Mouse (Mus musculus) MEL-GATA-1-ER (cell line): Measurements from ENCODE around the gene Mcm5.

Experiments used
- DNase-seq: peaks from one replicate; pipeline ENCODE4 v3.0.0-alpha.2; 2012; ENCODE audit warnings: low read depth; ENCODE audit errors: extremely low read depth

Gene Mcm5

GRCm38 (mm10) chr8:75093399-75094156, 15.8 kb upstream of the Mcm5 start, which contains the start of gene Hmox1:
Gene Hmox1, plus strand, starts transcription at chr8:75093621.
- DNase-seq: peak; percentile 78

GRCm38 (mm10) chr8:75102956-75103355, 6.4 kb upstream of the Mcm5 start:
- no peak for DNase-seq

- no peak for DNase-seq
Observed at GRCm38 (mm10) chr8:75103376-75103878, 5.9 kb upstream of the Mcm5 start.

- DNase-seq: peak; percentile 76
Observed at GRCm38 (mm10) chr8:75108527-75109235, 688 bp upstream of the Mcm5 start.

GRCm38 (mm10) chr8:75110093-75110492, 724 bp downstream of the Mcm5 start:
- DNase-seq: no peak

GRCm38 (mm10) chr8:75118505-75118904, 9.1 kb downstream of the Mcm5 start:
- DNase-seq: no peak

- DNase-seq: no peak
Observed at GRCm38 (mm10) chr8:75119287-75119686, 9.9 kb downstream of the Mcm5 start.

- peak; percentile 50 for DNase-seq
Observed at GRCm38 (mm10) chr8:75119747-75120146, 10.4 kb downstream of the Mcm5 start.

GRCm38 (mm10) chr8:75127406-75127805, 18.0 kb downstream of the Mcm5 start:
- no peak for DNase-seq

- DNase-seq: no peak
Observed at GRCm38 (mm10) chr8:75132485-75132884, 23.1 kb downstream of the Mcm5 start.

GRCm38 (mm10) chr8:75133399-75133798, 24.0 kb downstream of the Mcm5 start:
- no peak for DNase-seq

GRCm38 (mm10) chr8:75134603-75135391, 25.4 kb downstream of the Mcm5 start:
- no peak for DNase-seq

- no peak for DNase-seq
Observed at GRCm38 (mm10) chr8:75135756-75136155, 26.4 kb downstream of the Mcm5 start.

- DNase-seq: no peak
Observed at GRCm38 (mm10) chr8:75136256-75136655, 26.9 kb downstream of the Mcm5 start.

- no peak for DNase-seq
Observed at GRCm38 (mm10) chr8:75137536-75137935, 28.2 kb downstream of the Mcm5 start.

GRCm38 (mm10) chr8:75150911-75151610, 41.7 kb downstream of the Mcm5 start:
- no peak for DNase-seq

GRCm38 (mm10) chr8:75151743-75152142, 42.4 kb downstream of the Mcm5 start:
- no peak for DNase-seq

GRCm38 (mm10) chr8:75152505-75153082, 43.2 kb downstream of the Mcm5 start:
- no peak for DNase-seq

GRCm38 (mm10) chr8:75154855-75155478, 45.6 kb downstream of the Mcm5 start:
- no peak for DNase-seq

GRCm38 (mm10) chr8:75155740-75156322, 46.5 kb downstream of the Mcm5 start:
- no peak for DNase-seq
